Mouse (Mus musculus) brain, embryonic 14.5 days (tissue): ENCODE measurements around the gene H2-D1.

Experiments used
- CTCF ChIP-seq: fragments of 200-500 bp; IDR thresholded peaks from 2 replicates; pipeline ENCODE4 v1.5.1; 2012; ENCODE audit warnings: inconsistent platforms, mild to moderate bottlenecking, moderate library complexity, borderline replicate concordance; ENCODE audit not compliant: insufficient read depth, insufficient read length; ENCODE audit errors: extremely low read depth
- POLR2A ChIP-seq: fragments of 200-500 bp; IDR thresholded peaks from 2 replicates; pipeline ENCODE4 v1.6.1; 2012; ENCODE audit warnings: mild to moderate bottlenecking, inconsistent platforms, borderline replicate concordance; ENCODE audit not compliant: poor library complexity, insufficient read depth, insufficient read length, severe bottlenecking; ENCODE audit errors: extremely low read depth

DNA sequence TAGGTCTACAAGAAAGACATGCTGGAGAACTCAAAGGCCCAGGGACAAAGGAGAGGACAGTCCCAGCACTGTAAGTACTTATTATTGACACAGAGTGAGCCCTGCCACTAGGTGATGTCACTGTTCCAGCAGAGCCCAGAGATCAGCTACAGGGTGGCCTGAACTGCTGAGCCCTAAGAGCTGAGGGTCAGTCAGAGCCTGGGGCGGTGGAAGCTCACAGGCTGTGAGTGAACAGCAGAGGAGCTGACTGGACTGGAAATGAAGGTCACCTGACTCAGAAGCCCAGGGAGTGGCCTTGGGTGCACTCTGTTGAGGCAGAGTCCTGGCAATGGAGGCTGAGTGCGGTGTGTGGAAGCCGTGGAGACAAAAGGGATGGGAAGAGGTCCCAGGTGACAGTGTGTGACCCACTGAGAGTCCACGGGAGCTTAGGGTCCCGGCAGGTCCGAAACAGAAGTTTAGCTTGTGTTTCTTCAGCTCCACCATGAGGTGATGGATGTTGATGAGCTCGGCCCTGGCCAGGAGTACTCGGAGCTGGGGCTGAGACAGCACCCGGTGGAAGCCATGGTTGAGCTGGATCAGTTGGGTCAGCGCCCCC is 41.3 kb downstream of the H2-D1 start:
- no peak for TF ChIP-seq CTCF
- no peak for TF ChIP-seq POLR2A
